Mouse (Mus musculus): Measurements from ENCODE around the gene Epb41l2. TPM values are rescaled to one million over a fixed set of nuclear protein-coding genes. Genes with fewer than 3 reads are reported as not detected.

Gene Epb41l2
- polyA plus RNA-seq, 1 experiment from 2014 or later: 66.8 TPM

DNA sequence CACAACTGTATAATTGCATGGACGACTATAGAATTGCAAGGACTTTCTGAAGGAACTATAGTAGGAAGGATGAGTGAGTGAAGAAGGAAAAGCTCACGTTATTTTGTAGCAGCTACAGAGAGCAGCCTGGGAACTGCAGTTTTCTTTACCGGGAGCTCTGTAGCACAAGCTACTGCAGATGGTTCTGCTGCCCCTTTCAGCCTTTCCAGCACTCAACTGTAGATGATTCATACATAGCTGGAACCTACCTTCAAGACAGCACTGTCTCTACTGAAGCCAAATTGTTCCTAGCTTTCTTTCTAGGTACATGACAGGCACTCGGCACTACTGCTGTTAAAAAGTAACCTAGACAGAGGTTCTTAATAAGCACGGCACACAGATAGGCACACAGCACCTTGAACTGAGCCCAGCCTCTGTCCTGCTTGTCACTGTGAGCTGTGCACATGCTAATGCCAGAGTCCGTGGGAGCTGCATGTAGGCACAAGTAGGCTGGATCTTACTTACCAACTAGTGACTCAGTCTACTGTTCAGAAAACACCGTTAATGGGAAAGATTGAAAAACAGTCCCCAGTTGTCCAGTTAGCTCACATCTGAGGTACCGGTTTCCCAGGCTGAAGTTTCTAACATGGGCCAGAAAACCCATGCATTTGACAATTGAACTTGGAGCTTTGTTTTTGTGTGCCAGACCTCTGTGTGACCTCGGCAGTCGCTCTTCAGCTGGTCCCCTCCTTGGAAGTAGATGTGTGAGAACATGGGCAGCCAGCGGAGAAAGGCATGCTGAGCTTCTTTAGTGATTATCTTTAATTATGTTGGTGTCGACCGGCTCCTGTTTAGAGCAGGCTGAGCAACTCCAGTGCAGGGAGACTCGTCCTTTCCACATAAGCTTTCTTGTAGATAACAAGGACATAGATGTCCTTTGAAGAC lies 38.4 kb downstream of the Epb41l2 start:
- H3K27ac ChIP-seq (replicated peaks; ENCODE audit: low read depth, low read length): no peak overlapping the region
- H3K36me3 ChIP-seq (replicated peaks; ENCODE audit: control insufficient read depth, insufficient read depth, low read depth, low read length): no peaks in the 10 kb centered on the region
- no peak overlapping the region for H3K9ac ChIP-seq (replicated peaks; ENCODE audit: low read length)
- no peak overlapping the region for H3K4me3 ChIP-seq (ENCODE audit: low read depth, low read length)
- DNase-seq (ENCODE audit: low spot score): no peak
- no peaks in the 10 kb centered on the region for H3K4me1 ChIP-seq (ENCODE audit: control insufficient read depth, insufficient read depth, low read length)
- H3K4me2 ChIP-seq (ENCODE audit: low read depth, low read length): no peak overlapping the region
- ATAC-seq (replicated peaks; ENCODE audit: insufficient number of reproducible peaks, low FRiP score, low TSS enrichment, low read depth): no peak
- 59% methylated on average over 14 of the region's 14 CpGs for WGBS
- H3K9me3 ChIP-seq (replicated peaks; ENCODE audit: control insufficient read depth, low read length): no peaks in the 10 kb centered on the region
- no peaks in the 10 kb centered on the region for H3K27me3 ChIP-seq (ENCODE audit: control insufficient read depth, insufficient read depth, low read length)

DNA sequence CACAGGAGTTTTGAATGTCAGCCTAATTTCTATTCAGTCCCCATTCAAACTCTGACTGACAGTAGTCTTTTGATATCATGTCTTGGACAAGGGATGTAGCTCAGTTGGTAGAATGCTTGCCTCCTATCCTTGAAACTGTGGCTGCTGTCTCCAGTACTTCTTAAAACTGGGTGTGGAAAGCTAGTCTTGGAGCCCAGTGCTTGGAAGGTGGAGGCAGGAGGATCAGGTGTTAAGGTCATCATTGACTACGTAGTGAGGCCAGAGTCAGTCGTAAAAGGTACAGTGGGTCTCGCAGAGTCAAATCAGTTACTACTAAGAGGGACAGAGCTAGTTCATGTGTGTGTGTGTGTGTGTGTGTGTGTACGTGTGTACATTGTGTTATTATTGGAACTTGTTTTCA lies 39.4 kb downstream of the Epb41l2 start:
- no peak for DNase-seq (ENCODE audit: low spot score)
- no peak for ATAC-seq (replicated peaks; ENCODE audit: insufficient number of reproducible peaks, low FRiP score, low TSS enrichment, low read depth)
- H3K36me3 ChIP-seq (replicated peaks; ENCODE audit: control insufficient read depth, insufficient read depth, low read depth, low read length): no peaks in the 10 kb centered on the region
- no peak overlapping the region for H3K4me2 ChIP-seq (ENCODE audit: low read depth, low read length)
- H3K4me1 ChIP-seq (ENCODE audit: control insufficient read depth, insufficient read depth, low read length): no peaks in the 10 kb centered on the region
- no peak overlapping the region for H3K4me3 ChIP-seq (ENCODE audit: low read depth, low read length)
- no peaks in the 10 kb centered on the region for H3K9me3 ChIP-seq (replicated peaks; ENCODE audit: control insufficient read depth, low read length)
- no peak overlapping the region for H3K9ac ChIP-seq (replicated peaks; ENCODE audit: low read length)
- H3K27ac ChIP-seq (replicated peaks; ENCODE audit: low read depth, low read length): no peak overlapping the region
- no peaks in the 10 kb centered on the region for H3K27me3 ChIP-seq (ENCODE audit: control insufficient read depth, insufficient read depth, low read length)
- WGBS: 84% methylated on average over 4 of the region's 4 CpGs

DNA sequence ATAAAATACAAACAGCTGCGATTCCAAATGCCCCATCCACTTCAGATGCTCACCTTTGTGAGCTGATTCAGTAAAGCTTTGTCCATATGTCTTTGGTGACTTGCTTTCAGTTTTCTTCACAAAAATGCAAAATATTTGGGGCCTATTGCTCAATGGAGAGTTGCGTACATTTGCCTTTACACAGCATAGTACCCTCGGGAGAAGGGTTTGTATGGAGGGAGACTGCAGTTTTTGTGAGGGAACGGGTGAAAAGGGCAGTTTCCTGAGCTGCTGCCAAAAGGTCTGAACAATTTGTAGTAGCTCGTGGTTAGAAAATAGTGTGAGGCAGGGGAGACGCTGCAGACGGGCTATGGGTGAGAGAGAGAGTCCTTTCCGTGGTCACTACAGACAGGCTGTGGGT lies 40.5 kb downstream of the Epb41l2 start:
- H3K4me2 ChIP-seq (ENCODE audit: low read depth, low read length): no peak overlapping the region
- no peak overlapping the region for H3K27ac ChIP-seq (replicated peaks; ENCODE audit: low read depth, low read length)
- H3K9ac ChIP-seq (replicated peaks; ENCODE audit: low read length): no peak overlapping the region
- no peaks in the 10 kb centered on the region for H3K27me3 ChIP-seq (ENCODE audit: control insufficient read depth, insufficient read depth, low read length)
- H3K9me3 ChIP-seq (replicated peaks; ENCODE audit: control insufficient read depth, low read length): no peaks in the 10 kb centered on the region
- no peaks in the 10 kb centered on the region for H3K36me3 ChIP-seq (replicated peaks; ENCODE audit: control insufficient read depth, insufficient read depth, low read depth, low read length)
- no peak overlapping the region for H3K4me3 ChIP-seq (ENCODE audit: low read depth, low read length)
- 52% methylated on average over 8 of the region's 8 CpGs for WGBS
- ATAC-seq (replicated peaks; ENCODE audit: insufficient number of reproducible peaks, low FRiP score, low TSS enrichment, low read depth): no peak
- DNase-seq (ENCODE audit: low spot score): no peak
- no peaks in the 10 kb centered on the region; the same call in 1 of the 2 replicates for H3K4me1 ChIP-seq (ENCODE audit: control insufficient read depth, insufficient read depth, low read length)

DNA sequence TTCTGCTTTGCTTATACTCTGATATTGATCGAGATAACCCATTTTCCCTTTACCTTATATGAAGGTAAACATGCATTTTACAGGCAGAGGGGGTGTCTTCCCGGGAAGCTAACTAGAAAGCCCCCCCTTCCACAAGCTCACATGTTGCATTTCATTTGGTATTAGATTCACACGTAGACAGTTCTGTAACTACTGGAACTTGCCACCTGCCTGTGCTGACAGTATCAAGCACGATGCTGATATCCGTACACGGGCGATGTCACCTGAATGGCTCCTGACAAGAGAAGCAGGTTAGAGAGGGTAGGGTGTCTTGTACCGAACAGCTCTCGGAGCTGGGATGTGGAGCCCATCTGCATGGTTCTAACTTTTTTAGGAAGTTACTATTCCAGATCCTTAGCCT lies 41.0 kb downstream of the Epb41l2 start:
- Histone ChIP-seq H3K36me3 (replicated peaks; ENCODE audit: control insufficient read depth, insufficient read depth, low read depth, low read length) (no peaks in the 10 kb centered on the region), H3K4me3 (ENCODE audit: low read depth, low read length) (no peak overlapping the region), H3K27ac (replicated peaks; ENCODE audit: low read depth, low read length) (no peak overlapping the region), H3K9ac (replicated peaks; ENCODE audit: low read length) (no peak overlapping the region), H3K9me3 (replicated peaks; ENCODE audit: control insufficient read depth, low read length) (no peaks in the 10 kb centered on the region), H3K27me3 (ENCODE audit: control insufficient read depth, insufficient read depth, low read length) (no peaks in the 10 kb centered on the region), H3K4me2 (ENCODE audit: low read depth, low read length) (no peak overlapping the region), H3K4me1 (ENCODE audit: control insufficient read depth, insufficient read depth, low read length) (no peaks in the 10 kb centered on the region; the same call in 1 of the 2 replicates)
- 90% methylated on average over 9 of the region's 9 CpGs for WGBS
- DNase-seq (ENCODE audit: low spot score) (no peak), ATAC-seq (replicated peaks; ENCODE audit: insufficient number of reproducible peaks, low FRiP score, low TSS enrichment, low read depth) (no peak)

DNA sequence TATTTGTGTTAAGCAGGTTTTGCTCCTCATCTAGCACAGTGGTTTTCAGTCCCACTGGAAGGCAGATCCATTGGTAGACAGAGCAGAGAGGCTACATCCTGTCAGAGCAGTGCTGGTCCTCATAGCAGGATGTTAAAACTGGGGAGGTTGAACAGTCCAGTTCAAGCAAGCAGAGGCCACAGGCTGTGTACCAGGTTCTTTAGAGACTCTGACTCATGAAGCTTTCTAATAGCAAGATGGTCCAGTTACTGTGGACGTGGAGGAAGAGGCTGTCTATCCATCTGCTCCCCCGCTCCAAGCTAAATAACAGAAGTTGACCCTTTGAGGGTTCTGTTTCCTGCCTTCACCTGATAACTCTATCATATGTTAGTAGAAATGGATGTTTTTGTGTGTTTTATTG lies 41.8 kb downstream of the Epb41l2 start:
- 78% methylated on average over 2 of the region's 2 CpGs for WGBS
- H3K4me1 ChIP-seq (ENCODE audit: control insufficient read depth, insufficient read depth, low read length): no peaks in the 10 kb centered on the region; the same call in 1 of the 2 replicates
- H3K9me3 ChIP-seq (replicated peaks; ENCODE audit: control insufficient read depth, low read length): no peaks in the 10 kb centered on the region
- no peaks in the 10 kb centered on the region for H3K36me3 ChIP-seq (replicated peaks; ENCODE audit: control insufficient read depth, insufficient read depth, low read depth, low read length)
- ATAC-seq (replicated peaks; ENCODE audit: insufficient number of reproducible peaks, low FRiP score, low TSS enrichment, low read depth): no peak
- no peak overlapping the region for H3K27ac ChIP-seq (replicated peaks; ENCODE audit: low read depth, low read length)
- no peak for DNase-seq (ENCODE audit: low spot score)
- H3K27me3 ChIP-seq (ENCODE audit: control insufficient read depth, insufficient read depth, low read length): no peaks in the 10 kb centered on the region
- no peak overlapping the region for H3K4me2 ChIP-seq (ENCODE audit: low read depth, low read length)
- H3K4me3 ChIP-seq (ENCODE audit: low read depth, low read length): no peak overlapping the region
- no peak overlapping the region for H3K9ac ChIP-seq (replicated peaks; ENCODE audit: low read length)

DNA sequence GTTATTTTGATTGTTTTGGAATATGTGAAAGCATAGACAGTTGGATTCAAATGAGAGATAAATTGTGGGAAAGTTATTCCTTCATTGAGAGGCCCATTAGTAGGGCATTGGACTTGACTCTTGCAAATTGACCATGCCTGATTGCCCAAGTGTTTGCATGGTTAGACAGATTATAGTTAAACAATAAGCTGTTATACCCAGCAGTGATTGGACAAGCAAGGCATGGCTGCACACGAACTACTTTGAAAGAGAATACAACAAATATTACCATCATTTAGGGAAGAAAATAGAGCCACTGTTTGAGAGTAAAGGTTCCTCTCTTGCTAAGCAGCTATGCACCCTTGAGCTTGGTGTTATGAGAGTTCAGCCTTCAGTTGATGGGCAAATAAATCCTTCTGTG lies 43.3 kb downstream of the Epb41l2 start:
- Histone ChIP-seq H3K9me3 (replicated peaks; ENCODE audit: control insufficient read depth, low read length) (no peaks in the 10 kb centered on the region), H3K9ac (replicated peaks; ENCODE audit: low read length) (no peak overlapping the region), H3K27me3 (ENCODE audit: control insufficient read depth, insufficient read depth, low read length) (no peaks in the 10 kb centered on the region), H3K4me3 (ENCODE audit: low read depth, low read length) (no peak overlapping the region), H3K4me1 (ENCODE audit: control insufficient read depth, insufficient read depth, low read length) (no peaks in the 10 kb centered on the region; the same call in 1 of the 2 replicates), H3K27ac (replicated peaks; ENCODE audit: low read depth, low read length) (no peak overlapping the region), H3K36me3 (replicated peaks; ENCODE audit: control insufficient read depth, insufficient read depth, low read depth, low read length) (no peaks in the 10 kb centered on the region), H3K4me2 (ENCODE audit: low read depth, low read length) (no peak overlapping the region)
- WGBS: 71% methylated on average over 1 of the region's 1 CpGs
- no peak for ATAC-seq (replicated peaks; ENCODE audit: insufficient number of reproducible peaks, low FRiP score, low TSS enrichment, low read depth)
- DNase-seq (ENCODE audit: low spot score): no peak

DNA sequence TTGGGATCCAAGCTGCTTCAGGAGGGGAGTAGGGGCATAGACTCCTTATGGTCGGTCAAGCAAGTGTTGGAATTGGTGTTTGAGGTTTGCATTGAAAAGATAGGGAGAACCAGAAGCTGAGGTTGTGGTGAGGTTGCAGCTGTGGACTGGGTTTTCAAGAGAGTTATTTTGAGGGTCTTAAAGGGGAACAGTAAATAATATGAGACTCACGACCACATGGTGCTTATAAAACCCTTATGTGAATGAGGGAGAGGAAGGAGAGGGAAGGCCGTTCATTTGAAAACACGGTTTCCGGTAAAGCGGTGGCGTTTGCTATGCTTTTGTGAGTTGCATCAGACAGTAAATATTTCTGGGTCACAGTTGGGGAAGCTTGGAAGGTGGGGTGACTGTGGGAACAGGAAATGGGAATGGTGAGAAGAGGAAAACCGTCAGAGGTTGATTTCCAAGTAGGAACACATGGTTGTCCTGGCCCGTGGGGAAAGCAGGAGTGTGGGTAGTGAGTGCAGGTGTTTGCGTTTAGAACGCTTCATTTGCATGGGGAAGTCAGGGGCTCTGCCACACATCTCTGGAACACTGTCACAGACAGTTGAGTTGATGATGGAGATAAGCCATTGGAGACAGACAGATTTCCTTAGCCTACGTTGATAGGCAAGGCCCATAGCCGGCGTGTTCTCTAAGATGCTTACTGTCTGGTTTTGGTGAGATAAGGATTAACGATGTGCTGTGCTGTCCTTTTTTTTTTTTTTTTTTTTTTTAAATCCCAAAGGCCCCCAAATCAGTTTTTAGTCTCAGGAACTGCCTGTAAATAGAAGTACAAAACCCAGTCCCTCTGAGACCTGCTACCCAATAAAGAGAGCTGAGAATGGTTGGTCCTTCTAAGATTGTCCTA lies 44.5 kb downstream of the Epb41l2 start:
- no peaks in the 10 kb centered on the region for H3K9me3 ChIP-seq (replicated peaks; ENCODE audit: control insufficient read depth, low read length)
- no peaks in the 10 kb centered on the region; the same call in 1 of the 2 replicates for H3K4me1 ChIP-seq (ENCODE audit: control insufficient read depth, insufficient read depth, low read length)
- ATAC-seq (replicated peaks; ENCODE audit: insufficient number of reproducible peaks, low FRiP score, low TSS enrichment, low read depth): no peak
- no peak overlapping the region for H3K4me3 ChIP-seq (ENCODE audit: low read depth, low read length)
- H3K27me3 ChIP-seq (ENCODE audit: control insufficient read depth, insufficient read depth, low read length): no peaks in the 10 kb centered on the region
- DNase-seq (ENCODE audit: low spot score): no peak
- 72% methylated on average over 15 of the region's 15 CpGs for WGBS
- no peaks in the 10 kb centered on the region for H3K36me3 ChIP-seq (replicated peaks; ENCODE audit: control insufficient read depth, insufficient read depth, low read depth, low read length)
- no peak overlapping the region for H3K9ac ChIP-seq (replicated peaks; ENCODE audit: low read length)
- no peak overlapping the region for H3K4me2 ChIP-seq (ENCODE audit: low read depth, low read length)
- no peak overlapping the region for H3K27ac ChIP-seq (replicated peaks; ENCODE audit: low read depth, low read length)
